Mouse (Mus musculus) v-Abl transformed pro-B cells (cell line): ENCODE data around the gene Selenow.

ENCODE experiments used
- in situ Hi-C, 2 experiments: fragments of 400-800 bp; cut with MboI; formaldehyde crosslinking; loops; one replicate each; pipeline ENCODE4 v1.15.1; 2025; ENCODE audit not compliant: unreplicated experiment in 2 of 2

Gene Selenow

DNA sequence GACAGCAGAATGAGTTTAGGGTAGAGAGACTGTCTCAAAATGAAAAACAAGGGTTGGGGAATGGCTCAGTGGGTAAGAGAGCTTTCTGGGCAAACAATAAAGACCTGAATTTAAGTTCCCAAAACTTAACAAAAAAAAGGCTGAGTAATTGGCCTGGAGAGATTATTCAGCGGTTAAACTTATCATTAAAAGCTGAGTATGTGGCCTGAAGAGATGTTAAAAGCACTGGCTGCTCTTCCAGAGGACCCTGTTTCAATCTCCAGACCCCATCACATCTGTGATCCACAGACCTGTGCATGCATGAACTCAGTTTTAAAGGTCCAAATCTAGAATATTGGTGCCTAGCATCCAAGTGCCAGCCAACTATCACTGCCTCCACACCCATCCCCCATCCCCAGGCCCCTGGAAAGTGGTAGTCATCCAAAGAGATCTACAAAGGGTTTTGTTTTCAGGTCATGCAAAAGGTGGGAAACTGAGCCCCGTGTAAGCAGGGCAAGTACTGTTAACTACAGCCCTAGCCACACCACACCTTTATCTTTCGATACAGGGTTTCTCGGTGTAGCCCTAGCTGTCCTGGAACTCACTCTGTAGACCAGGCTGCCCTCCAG is 25.6 kb upstream of the Selenow start:
- in situ Hi-C loops, result no loop called here

DNA sequence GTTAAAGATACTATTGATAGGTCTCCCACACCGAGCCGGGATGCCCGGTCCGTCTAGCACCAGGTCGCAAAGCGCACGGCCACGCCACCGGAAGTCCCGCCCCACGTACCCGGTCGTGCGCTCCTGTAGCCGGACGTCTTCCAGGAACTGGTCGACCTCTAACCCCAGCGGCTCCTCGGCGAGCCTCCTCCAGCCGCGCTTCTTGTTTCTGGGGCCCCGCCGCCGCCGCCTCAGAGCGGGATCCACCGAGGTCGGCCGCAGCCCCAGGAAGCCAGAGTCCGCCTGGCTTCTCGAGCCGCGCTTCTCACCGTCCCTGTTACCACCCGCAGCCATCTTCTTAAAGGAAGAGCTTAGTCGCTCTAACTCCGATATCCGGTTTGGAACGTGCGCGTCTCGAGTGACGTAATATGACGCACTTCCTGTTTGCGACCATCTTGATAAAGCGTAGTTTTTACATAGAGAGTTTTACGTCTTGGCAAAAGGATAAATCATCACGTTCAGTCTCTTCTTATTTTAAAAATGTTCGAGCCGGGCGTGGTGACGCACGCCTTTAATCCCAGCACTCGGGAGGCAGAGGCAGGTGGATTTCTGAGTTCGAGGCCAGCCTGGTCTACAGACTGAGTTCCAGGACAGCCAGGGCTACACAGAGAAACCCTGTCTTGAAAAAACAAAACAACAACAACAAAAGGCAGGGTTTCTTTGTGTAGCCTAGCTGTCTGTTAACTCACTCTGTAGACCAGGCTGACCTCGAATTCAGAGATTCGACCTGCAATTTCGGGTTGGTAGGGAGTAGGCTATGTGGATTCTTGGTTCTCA is 23.7 kb upstream of the Selenow start, which contains the start of gene Nop53:
TSS of gene Nop53 (minus strand) at position 354 of the 816 bp plus-strand sequence.
- in situ Hi-C loops, result no loop called here

DNA sequence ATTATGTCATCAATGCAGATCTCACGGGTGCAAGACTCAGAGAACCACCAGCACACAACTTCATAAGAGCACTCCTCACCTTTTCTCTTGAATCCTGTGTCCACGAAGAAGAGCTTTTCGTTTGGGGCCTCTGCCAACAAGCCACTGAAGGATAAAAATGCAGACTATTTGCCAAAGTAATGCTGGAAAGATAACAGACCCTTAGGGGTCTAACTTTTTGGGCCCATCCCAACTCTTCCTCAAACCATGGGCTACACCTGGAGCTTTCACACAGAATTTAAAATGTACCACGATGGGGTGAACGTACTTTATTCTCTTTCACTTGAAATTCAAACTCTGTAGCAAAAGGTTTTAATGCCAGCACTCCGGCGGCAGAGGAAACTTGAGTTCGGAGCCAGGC is 23.0 kb upstream of the Selenow start:
- in situ Hi-C loops, result no loop called here

DNA sequence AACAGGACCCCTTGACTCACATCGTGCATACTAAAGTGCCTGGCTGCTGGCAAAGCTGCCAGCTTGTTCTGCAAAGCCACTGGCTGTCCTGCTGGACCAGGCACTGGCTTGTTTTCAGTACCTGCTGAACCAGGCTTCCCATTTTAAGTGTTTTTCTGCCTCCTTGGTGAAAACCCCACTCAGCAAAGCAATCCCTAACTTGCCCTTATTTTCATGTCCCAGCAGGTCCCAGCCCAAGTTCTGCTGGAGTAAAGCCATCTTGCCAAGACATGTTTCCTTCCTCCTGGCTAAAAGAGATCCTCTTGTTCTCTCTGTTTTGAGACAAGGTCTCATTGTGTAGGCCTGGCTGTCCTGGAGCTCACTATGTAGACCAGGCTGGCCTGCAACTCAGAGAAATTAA is 22.1 kb upstream of the Selenow start:
- in situ Hi-C loops, result no loop called here

DNA sequence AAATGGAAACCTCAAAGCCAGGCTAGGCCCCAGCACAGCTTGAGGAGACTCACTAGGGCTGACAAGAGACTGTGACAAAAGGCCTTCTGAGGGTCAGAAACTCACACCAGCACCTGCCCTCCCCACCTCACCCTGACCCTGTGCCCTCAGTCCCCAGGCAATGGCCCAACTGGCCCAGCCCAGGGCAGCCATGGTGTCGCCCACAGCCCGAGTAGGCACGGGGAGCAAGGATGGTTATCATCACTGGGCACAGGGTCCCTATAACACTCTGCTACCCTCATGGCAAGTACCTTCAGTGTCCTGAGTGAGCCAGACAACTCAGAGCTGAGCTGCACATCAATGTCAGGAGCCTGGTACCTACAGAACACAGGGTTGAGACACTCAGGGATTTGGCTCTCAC is 16.4 kb upstream of the Selenow start:
- in situ Hi-C loops, result no loop called here

DNA sequence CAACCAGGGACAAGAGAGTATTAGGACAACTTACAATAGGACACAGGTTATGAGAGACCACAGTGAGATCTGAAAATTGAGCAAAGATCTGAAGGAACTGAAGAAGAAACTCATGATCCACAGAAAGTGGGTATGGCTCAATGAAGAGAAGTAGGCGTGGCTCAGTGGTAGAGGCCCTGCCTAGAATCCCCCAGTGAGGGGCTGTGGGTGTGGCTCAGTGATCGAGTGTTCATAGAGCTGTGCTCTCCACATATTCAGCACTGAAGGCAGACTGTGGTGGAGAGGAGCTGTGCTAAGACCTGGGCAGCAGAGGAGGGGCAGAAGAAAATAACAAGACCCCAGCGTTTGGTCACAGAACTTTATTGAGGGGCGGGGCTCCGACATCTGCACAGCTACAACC is 15.3 kb upstream of the Selenow start:
- in situ Hi-C loops, result no loop called here

DNA sequence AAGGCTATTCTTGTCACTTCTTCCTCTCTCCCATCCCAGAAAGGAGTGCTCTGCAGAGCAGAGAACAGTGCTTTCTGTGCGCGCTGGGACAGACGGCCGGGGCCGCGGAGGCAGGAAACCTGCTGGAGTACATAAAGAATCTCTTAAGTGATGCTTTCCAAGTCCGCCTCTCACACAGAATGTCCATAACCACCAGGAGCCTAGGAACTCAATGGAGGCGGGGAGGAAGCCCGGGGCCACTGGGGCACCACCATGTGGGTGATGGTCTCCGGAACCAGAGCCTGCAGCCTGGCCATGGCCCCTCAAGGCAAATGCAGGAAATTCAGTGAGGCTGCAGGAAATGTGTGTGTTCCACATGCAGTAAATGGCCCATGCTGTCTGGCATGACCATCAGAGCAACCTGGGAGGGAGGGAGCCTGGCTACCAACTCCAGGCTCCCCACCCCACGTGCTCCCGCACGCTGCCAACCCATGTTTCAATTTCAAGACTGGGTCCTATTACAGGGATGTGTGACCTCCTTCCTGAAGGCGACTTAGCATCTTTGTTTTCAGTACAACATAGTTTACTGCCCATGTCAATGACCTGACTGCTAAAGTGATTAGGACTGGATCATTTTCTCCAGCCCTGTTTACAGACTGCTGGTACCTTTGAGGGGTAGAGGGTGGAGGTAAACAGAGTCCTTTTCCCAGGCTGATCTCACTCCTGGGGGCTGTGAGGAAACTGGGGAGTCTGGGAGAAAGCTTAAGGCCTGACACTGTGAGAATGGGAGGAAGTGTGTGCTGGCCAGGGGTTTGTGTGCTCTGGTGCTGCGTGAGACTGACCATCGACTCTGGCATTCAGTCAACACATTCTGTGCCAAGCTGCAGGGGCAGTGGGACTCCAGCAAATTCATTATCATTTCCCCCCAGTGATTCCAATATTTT is 11.5 kb upstream of the Selenow start:
- in situ Hi-C loops, result loop anchor here (5.0 kb wide), 1 partner anchor 39 kb away; no protein-coding TSS in a partner anchor

DNA sequence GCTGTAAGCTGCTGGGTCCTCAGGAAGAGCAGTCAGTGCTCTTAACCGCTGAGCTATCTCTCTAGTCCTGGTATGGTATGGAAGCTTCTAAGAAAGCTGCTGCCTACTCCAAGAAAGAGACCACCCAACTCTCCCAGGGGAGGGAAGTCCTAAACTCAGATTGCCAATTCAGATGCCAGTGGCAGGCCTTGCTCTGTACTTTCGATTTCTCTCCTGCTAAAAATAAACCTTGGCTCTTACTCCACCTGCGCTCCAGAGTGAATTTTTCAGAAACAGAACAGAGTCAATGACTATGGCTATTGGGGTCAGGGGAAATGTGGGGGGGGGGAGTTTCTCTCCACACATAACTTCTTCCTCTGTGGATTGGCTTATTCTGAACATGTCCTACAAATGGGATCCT is 9.4 kb upstream of the Selenow start:
- in situ Hi-C loops, result loop anchor here (5.0 kb wide), 1 partner anchor 41 kb away; no protein-coding TSS in a partner anchor

DNA sequence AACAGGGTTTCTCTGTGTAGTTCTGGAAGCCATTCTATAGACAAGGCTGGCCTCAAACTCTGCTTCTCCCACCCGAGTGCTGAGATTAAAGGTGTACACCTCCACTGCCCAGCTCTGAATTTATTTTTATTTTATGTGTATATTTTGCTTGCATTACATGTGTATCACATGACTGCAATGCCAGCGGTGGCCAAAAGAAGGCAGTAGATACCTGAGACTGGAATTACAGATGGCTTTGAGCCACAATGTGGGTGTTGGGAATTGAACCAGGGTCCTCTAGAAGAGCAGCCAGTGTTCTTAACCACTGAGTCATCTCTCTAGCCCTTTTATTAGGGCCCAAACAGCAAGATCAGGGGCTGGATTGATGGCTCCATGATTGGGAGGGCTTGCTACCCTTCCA is 8.3 kb upstream of the Selenow start:
- in situ Hi-C loops, result loop anchor here (5.0 kb wide), 1 partner anchor 42 kb away; no protein-coding TSS in a partner anchor

DNA sequence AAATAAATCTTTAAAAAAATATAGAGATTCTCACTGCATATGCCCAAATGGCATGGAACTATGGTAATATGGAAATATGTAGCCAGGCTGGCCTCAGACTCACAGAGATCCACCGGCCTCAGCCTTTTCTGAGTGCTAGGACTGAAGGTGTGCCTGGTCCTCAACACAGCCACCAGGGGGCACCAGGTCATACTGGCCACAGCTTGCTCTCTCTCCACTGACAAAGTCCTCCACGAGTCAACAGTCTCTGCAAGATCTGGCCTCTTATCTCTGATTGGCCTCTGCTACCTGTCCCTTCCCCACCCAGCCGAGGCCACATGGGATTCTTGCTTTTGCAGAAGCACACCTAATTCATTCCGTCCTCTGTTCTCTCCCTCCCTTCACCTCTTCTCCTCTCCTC is 7.7 kb upstream of the Selenow start:
- in situ Hi-C loops, result loop anchor here (5.0 kb wide), 1 partner anchor 42 kb away; no protein-coding TSS in a partner anchor

DNA sequence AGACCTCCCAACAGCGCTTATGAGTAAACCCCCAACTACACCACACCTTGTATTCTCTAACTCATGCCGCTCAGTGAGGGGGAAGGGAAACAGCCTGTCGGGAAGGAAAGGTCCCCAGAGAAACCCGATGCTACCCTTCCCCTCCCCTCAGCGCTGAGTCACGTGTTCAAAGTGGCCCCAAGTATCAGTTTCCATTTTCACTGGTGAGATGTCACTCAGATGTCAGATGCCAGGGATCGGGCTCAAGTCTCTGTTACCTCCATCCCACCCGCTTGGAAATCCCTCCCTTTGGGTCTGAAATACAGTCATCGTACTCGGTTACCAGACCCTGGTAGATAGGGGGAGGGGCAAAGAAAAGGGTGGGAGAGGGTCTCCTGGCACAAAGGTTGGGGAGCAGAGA is 406 bp downstream of the Selenow start:
- in situ Hi-C loops, result loop anchor here (25.0 kb wide), 1 partner anchor 1334 kb away; no protein-coding TSS in a partner anchor

DNA sequence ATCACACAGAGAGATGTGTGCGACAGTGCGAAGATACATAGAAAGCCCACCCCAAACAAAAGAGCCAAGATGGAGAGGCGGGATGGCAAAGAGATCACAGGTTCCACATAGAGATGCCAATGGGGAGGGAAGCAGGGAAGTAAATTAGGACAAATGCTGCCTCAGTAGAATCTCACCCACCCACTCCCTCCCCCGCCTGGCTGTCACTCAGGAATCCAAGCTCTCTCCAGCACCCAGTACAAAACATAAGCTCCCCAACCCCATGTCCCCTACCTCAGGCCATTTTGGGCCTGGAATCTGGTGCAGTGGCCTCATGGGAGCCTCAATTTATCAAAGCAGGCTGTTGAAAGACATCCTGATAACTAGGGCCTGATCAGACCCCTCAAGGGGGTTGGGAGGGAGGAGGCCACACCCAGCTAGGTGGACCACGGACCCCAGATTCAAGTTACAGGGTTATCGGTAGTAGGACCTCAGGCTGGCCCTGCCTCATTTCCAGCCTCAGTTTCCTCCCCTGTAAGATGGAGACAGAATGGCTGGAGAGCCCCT is 1.5 kb downstream of the Selenow start:
- in situ Hi-C loops, result loop anchor here (25.0 kb wide), 1 partner anchor 1333 kb away; no protein-coding TSS in a partner anchor

DNA sequence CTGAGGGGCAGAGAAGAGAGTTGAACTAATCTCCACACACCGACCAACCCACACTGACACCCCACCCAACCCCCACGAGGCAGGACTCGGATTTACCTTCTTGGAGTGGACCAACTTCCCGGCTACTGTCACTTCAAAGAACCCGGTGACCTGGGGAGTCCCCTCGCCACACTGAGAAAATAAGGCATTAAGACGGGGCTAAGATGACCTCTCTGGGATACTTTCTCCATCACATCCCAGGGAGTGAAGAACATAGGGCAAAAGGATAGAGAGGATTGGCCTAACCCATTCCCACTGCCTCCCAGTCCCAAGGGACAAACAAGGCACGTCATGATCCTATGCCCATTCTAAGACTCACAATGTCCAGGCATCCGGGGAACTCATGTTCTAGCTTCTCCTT is 2.3 kb downstream of the Selenow start:
- in situ Hi-C loops, result loop anchor here (25.0 kb wide), 1 partner anchor 1333 kb away; no protein-coding TSS in a partner anchor

DNA sequence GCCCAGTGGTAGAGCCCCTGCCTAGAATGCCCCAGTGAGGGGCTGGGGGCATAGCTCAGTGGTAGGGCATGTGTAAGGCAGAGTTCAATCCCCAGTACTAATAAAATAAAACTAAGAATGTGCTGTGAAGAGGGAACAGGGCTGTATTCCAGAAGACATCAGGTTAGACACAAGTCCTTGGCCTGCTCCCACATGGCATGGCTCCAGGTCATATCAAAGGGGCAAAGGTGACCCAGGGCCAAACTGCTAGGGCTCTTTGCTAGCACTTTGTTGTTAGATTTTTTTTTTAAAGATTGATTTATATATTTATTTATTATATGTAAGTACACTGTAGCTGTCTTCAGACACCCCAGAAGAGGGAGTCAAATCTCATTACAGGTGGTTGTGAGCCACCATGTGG is 3.8 kb downstream of the Selenow start:
- in situ Hi-C loops, result loop anchor here (25.0 kb wide), 1 partner anchor 1331 kb away; no protein-coding TSS in a partner anchor

DNA sequence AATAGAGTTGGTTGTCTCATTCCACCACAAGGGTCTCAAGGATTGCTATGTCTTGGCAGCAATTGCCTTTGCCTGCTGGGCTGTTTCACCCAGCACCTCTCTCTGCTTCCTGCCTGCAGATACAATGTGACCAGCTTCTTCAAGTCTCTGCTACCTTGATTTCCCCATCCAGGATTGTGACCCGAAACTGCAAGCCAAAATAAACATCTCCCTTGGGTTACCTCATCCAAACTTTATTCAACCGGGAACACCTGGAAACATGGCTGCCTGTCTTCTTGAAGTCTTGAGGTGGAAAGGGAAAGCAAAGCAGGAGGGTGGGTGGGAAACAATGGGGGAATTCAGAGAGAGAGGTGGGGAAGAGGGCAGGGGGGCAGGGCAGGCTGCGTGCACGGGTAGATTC is 5.2 kb downstream of the Selenow start:
- in situ Hi-C loops, result loop anchor here (25.0 kb wide), 1 partner anchor 1330 kb away; no protein-coding TSS in a partner anchor

DNA sequence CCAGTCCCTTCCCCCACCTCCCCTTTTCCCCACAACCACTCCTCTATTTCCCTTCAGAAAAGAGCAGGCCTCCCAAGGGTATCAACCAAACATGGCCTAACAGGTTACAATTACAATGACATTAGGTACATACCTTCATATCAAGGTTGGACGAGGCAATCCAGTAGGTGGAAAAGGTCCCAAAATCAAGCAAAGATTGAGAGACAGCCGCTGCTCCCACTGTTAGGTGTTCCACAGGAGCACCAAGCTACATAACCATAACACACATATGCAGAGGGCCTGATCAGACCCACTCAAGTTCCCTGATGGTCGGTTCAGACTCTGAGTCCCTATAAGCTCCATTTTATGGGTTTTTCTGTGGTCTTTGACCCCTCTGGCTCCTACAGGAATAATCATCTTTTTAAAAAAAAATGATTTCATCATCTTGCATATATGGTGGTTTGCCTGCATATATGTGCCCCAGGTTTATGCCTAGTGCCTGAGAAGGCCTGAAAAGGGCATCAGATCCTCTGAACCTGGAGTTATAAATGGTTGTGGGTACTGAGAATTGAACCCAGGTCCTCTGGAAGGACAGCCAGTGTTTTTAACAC is 6.0 kb downstream of the Selenow start:
- in situ Hi-C loops, result loop anchor here (25.0 kb wide), 1 partner anchor 1329 kb away; no protein-coding TSS in a partner anchor

DNA sequence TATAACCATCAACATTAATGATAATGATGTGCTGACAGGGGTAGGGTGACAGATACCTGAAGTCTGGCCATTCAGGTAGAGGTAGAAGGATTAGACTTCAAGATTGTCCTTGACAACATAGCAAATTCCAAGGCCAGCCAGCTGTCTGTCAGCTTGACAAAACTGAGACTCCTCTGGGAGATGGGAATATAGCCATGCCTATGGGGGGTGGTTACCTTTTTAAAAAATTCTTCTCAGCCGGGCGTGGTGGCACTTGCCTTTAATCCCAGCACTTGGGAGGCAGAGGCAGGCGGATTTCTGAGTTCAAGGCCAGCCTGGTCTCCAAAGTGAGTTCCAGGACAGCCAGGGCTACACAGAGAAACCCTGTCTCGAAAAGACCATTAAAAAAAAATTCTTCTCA is 6.5 kb downstream of the Selenow start:
- in situ Hi-C loops, result loop anchor here (25.0 kb wide), 1 partner anchor 1328 kb away; no protein-coding TSS in a partner anchor

DNA sequence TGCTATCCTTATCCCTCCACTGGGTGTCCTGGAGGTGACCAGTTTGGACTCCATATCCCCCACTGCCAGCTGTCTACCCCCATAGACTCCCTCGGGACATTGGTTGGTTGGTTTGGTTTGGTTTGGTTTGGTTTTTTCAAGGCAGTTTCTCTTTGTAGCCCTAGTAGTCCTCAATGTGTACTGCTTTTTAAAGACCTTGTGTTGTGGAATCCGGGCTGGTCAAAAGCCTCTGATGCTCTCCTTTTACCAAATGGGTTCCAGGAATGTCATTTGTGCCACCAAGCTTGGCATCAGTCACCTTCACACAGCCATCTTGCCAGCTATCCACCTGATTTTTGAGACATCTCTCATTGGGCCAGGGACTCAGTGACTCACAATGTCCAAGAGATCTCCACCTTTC is 7.5 kb downstream of the Selenow start:
- in situ Hi-C loops, result loop anchor here (5.0 to 25.0 kb wide), 2 partner anchors 57 to 1327 kb away; no protein-coding TSS in a partner anchor

DNA sequence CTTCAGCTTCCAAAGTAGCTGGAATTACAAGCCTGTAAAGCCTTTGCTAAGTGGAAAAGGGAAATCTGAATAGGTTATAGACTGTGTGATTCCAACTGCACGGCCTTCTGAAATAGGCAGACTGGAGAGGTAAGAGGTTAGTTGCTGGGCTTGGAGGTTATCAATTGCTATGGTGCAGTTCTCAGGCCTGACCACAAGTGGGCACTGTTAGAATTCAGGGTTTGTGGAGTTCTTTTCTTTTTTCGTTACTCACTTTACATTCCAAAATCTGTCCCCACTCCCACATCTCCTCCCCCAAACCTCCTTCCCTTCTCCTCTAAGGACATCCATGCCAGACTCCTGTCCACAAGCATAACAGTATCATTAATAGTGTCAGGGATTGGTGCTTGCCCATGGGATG is 8.0 kb downstream of the Selenow start:
- in situ Hi-C loops, result loop anchor here (5.0 to 25.0 kb wide), 2 partner anchors 57 to 1327 kb away; no protein-coding TSS in a partner anchor
